Mouse (Mus musculus): ENCODE results near the gene Supt4a.

Supt4a gene

DNA sequence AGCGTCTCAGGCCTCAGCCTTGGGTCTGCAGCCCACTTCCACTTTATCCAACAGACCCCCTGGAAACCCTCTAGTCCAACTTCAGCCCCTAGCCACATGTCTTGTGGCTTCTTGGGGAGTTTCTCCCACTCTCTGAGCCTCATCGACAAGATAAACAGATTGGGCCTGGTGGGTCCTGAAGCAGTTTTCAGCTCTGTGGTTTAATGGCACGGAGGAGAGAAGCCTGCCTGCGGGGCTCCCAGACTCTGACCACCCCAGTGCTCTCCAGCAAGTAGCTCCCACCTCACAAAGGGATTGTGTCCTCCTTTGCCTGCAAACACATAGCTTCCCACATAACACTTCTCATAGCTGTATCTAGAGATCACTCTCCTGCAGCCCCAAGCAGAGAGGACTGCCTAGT lies 9.9 kb upstream of the Supt4a start:
- Histone ChIP-seq H3K4me3 (replicated peaks; ENCODE audit: low read length) (no peak overlapping the region), H3K36me3 (ENCODE audit: insufficient read depth, low read length) (no peaks in the 10 kb centered on the region), H3K4me1 (replicated peaks; ENCODE audit: low read depth, low read length) (peaks cover 35% of the 10 kb centered on the region), H3K9me3 (ENCODE audit: low read length) (no peaks in the 10 kb centered on the region), H3K27me3 (ENCODE audit: insufficient read depth, low read length) (peaks cover 49% of the 10 kb centered on the region)
- TF ChIP-seq POU5F1 (IDR thresholded peaks at IDR 0.05; ENCODE audit: borderline replicate concordance, low read length), result no peak
- TF ChIP-seq CTCF (conservative IDR thresholded peaks at IDR 0.05; ENCODE audit: low read length), result no peak
- TF ChIP-seq NANOG (IDR thresholded peaks at IDR 0.05; ENCODE audit: borderline replicate concordance, low read length), result no peak

DNA sequence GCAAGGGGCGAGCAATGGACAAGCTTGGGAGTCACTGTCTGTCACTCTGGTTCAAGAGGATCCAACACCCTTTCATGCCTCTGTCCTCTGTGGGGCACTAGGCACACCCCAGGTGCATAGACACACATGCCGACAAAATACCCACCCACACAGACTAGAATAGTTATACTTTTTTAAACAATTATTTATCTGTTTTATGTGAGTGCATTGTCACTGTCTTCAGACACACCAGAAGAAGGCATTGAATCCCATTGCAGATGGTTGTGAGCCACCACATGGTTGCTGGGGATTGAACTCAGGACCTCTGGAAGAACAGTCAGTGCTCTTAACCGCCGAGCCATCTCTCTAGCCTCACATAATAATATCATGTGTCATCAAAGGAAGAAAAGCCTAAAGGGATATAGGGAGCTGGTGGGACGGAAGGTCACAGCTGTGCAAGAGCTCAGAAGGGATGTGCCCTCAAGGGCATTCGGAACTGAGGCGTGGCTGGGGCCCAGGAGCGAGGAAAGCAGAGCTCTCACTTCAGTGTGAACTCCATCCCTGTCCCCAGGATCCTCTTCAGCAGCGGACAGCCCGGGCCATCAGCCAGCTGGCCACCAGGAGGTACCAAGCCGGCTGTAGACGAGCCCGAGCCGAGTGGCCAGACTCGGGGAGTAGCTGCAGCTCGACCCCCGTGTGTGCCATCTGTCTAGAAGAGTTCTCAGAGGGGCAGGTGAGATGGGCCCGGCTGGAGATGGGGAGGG lies 8.3 kb upstream of the Supt4a start:
- TF ChIP-seq POU5F1 (IDR thresholded peaks at IDR 0.05; ENCODE audit: borderline replicate concordance, low read length) (no peak), CTCF (conservative IDR thresholded peaks at IDR 0.05; ENCODE audit: low read length) (no peak), NANOG (IDR thresholded peaks at IDR 0.05; ENCODE audit: borderline replicate concordance, low read length) (no peak)
- no peaks in the 10 kb centered on the region for H3K9me3 ChIP-seq (ENCODE audit: low read length)
- H3K36me3 ChIP-seq (ENCODE audit: insufficient read depth, low read length), result no peaks in the 10 kb centered on the region
- no peak overlapping the region for H3K4me3 ChIP-seq (replicated peaks; ENCODE audit: low read length)
- peaks cover 62% of the 10 kb centered on the region for H3K27me3 ChIP-seq (ENCODE audit: insufficient read depth, low read length)
- H3K4me1 ChIP-seq (replicated peaks; ENCODE audit: low read depth, low read length), result peaks cover 40% of the 10 kb centered on the region

DNA sequence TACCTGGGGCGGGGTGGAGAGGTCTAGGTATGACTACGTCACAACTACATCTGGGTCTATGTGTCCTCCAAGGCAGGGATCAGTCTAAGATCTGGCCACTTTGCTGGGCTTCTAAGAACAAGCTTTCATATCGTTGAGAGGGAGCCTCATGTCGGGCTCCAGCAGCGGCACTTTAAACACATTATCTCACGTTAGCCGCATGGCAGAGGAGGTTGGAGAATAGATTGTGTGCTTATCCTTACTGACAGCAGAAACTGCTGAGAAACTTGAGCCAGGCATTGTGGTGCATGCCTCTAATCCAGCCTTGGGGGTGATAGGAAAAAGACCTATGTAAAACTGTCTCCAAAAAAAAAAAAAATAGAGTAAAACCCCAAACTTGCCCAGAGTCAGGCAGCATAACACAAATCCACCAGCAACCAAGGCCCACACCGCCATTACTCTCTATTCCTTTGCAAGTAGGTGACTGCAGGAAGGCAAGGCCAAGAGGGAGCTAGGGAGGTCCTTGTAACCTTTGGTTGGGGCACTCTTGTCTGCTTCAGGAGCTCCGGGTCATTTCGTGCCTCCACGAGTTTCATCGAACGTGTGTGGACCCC lies 7.7 kb upstream of the Supt4a start:
- peaks cover 69% of the 10 kb centered on the region for H3K27me3 ChIP-seq (ENCODE audit: insufficient read depth, low read length)
- no peak for TF ChIP-seq POU5F1 (IDR thresholded peaks at IDR 0.05; ENCODE audit: borderline replicate concordance, low read length)
- no peak for TF ChIP-seq NANOG (IDR thresholded peaks at IDR 0.05; ENCODE audit: borderline replicate concordance, low read length)
- no peak for TF ChIP-seq CTCF (conservative IDR thresholded peaks at IDR 0.05; ENCODE audit: low read length)
- no peaks in the 10 kb centered on the region for H3K36me3 ChIP-seq (ENCODE audit: insufficient read depth, low read length)
- peaks cover 47% of the 10 kb centered on the region for H3K4me1 ChIP-seq (replicated peaks; ENCODE audit: low read depth, low read length)
- H3K9me3 ChIP-seq (ENCODE audit: low read length), result no peaks in the 10 kb centered on the region
- H3K4me3 ChIP-seq (replicated peaks; ENCODE audit: low read length), result no peak overlapping the region

DNA sequence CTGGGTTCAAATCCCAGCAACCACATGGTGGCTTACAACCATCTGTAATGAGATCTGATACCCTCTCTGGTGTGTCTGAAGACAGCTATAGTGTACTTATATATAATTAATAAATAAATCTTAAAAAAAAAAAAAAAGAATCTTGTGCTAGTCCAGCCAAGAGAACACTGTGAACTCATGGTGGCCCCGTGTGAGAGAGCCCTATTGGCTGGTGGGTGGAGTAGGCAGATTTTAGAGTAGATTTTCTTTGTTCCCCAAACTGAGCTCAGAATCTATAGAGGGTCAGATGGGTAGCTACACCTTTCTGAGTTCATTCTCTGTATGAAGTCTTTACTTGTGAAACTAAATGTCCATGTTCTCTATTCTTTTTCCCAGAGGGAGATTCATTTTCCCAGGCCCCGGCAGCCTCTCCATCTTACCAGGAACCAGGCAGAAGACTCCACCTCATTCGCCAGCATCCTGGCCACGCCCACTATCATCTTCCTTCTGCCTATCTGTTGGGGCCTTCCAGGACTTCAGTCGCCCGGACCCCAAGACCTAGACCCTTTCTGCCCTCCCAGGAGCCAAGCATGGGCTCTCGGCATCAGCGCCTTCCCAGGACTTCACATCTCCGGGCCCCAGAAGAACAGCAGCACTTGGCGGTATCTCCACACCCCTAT lies 6.6 kb upstream of the Supt4a start:
- peaks cover 72% of the 10 kb centered on the region for H3K27me3 ChIP-seq (ENCODE audit: insufficient read depth, low read length)
- H3K36me3 ChIP-seq (ENCODE audit: insufficient read depth, low read length), result no peaks in the 10 kb centered on the region
- no peak for TF ChIP-seq POU5F1 (IDR thresholded peaks at IDR 0.05; ENCODE audit: borderline replicate concordance, low read length)
- no peak for TF ChIP-seq NANOG (IDR thresholded peaks at IDR 0.05; ENCODE audit: borderline replicate concordance, low read length)
- TF ChIP-seq CTCF (conservative IDR thresholded peaks at IDR 0.05; ENCODE audit: low read length), result no peak
- no peaks in the 10 kb centered on the region for H3K9me3 ChIP-seq (ENCODE audit: low read length)
- peaks cover 48% of the 10 kb centered on the region for H3K4me1 ChIP-seq (replicated peaks; ENCODE audit: low read depth, low read length)
- peak overlapping the region; percentile 73 for H3K4me3 ChIP-seq (replicated peaks; ENCODE audit: low read length)

DNA sequence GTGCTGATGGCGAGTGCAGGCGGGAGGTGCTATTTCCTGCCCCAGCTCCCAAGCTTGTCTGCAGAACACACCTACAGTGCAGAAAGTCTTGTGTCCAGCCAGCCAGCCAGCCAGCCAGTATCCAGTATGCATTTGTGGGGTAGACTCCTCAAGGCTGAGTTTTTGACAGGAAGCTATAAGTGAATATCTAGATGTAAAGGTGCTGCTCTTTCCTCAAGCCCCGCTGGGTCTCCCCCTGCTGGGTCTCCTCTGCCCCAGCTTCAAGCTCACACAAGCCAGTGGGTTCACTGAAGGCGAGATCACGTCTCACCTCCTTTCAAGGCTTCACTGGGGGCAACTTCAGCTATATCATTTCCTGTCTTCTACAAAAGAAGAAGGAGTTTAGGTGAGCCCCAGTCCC lies 3.0 kb upstream of the Supt4a start:
- TF ChIP-seq CTCF (conservative IDR thresholded peaks at IDR 0.05; ENCODE audit: low read length), result no peak
- Histone ChIP-seq H3K4me1 (replicated peaks; ENCODE audit: low read depth, low read length) (peaks cover 47% of the 10 kb centered on the region), H3K9me3 (ENCODE audit: low read length) (no peaks in the 10 kb centered on the region), H3K27me3 (ENCODE audit: insufficient read depth, low read length) (peaks cover 58% of the 10 kb centered on the region), H3K4me3 (replicated peaks; ENCODE audit: low read length) (no peak overlapping the region), H3K36me3 (ENCODE audit: insufficient read depth, low read length) (peaks cover 3% of the 10 kb centered on the region)

GRCm38 (mm10) chr11:87735691-87736090 lies 1.7 kb upstream of the Supt4a start:
- Histone ChIP-seq H3K36me3 (ENCODE audit: insufficient read depth, low read length) (peaks cover 17% of the 10 kb centered on the region), H3K27me3 (ENCODE audit: insufficient read depth, low read length) (peaks cover 49% of the 10 kb centered on the region), H3K4me3 (replicated peaks; ENCODE audit: low read length) (no peak overlapping the region), H3K9me3 (ENCODE audit: low read length) (no peaks in the 10 kb centered on the region), H3K4me1 (replicated peaks; ENCODE audit: low read depth, low read length) (peaks cover 53% of the 10 kb centered on the region)
- TF ChIP-seq CTCF (conservative IDR thresholded peaks at IDR 0.05; ENCODE audit: low read length) (no peak), POU5F1 (IDR thresholded peaks at IDR 0.05; ENCODE audit: borderline replicate concordance, low read length) (no peak), NANOG (IDR thresholded peaks at IDR 0.05; ENCODE audit: borderline replicate concordance, low read length) (no peak)

GRCm38 (mm10) chr11:87736647-87737134 lies 661 bp upstream of the Supt4a start:
- peaks cover 48% of the 10 kb centered on the region for H3K27me3 ChIP-seq (ENCODE audit: insufficient read depth, low read length)
- peak overlapping the region; percentile 74 for H3K4me3 ChIP-seq (replicated peaks; ENCODE audit: low read length)
- H3K9me3 ChIP-seq (ENCODE audit: low read length), result no peaks in the 10 kb centered on the region
- peaks cover 22% of the 10 kb centered on the region for H3K36me3 ChIP-seq (ENCODE audit: insufficient read depth, low read length)
- no peak for TF ChIP-seq CTCF (conservative IDR thresholded peaks at IDR 0.05; ENCODE audit: low read length)
- no peak for TF ChIP-seq POU5F1 (IDR thresholded peaks at IDR 0.05; ENCODE audit: borderline replicate concordance, low read length)
- TF ChIP-seq NANOG (IDR thresholded peaks at IDR 0.05; ENCODE audit: borderline replicate concordance, low read length), result no peak
- peaks cover 43% of the 10 kb centered on the region for H3K4me1 ChIP-seq (replicated peaks; ENCODE audit: low read depth, low read length)

DNA sequence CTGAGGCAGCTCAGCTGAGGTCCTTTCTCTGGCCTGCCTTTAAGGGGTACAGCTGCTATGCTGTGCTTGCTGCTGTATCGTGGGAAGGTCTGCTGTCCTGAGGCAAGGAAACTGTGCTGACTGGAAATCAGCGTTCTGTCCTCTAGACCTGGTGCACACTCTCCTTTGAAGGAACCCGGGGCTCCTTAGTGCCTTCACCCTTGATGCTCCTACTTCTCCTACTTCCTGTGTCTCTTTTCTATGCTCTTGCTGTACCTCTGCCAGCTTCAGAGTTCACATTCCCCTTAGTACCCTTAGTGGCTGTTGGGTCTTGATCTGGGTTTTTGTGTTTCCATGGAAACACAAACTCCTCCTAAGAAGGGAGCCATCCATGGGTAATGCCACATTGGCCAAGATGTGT lies 6.3 kb downstream of the Supt4a start:
- Histone ChIP-seq H3K27me3 (ENCODE audit: insufficient read depth, low read length) (no peaks in the 10 kb centered on the region), H3K4me3 (replicated peaks; ENCODE audit: low read length) (no peak overlapping the region), H3K4me1 (replicated peaks; ENCODE audit: low read depth, low read length) (peaks cover 23% of the 10 kb centered on the region), H3K36me3 (ENCODE audit: insufficient read depth, low read length) (peaks cover 63% of the 10 kb centered on the region), H3K9me3 (ENCODE audit: low read length) (no peaks in the 10 kb centered on the region)
- TF ChIP-seq POU5F1 (IDR thresholded peaks at IDR 0.05; ENCODE audit: borderline replicate concordance, low read length) (no peak), NANOG (IDR thresholded peaks at IDR 0.05; ENCODE audit: borderline replicate concordance, low read length) (no peak), CTCF (conservative IDR thresholded peaks at IDR 0.05; ENCODE audit: low read length) (no peak)

Measured in E14TG2a.4 (cell line).